Mouse (Mus musculus) ES-E14 (cell line): ENCODE measurements around the gene 1110002E22Rik.

Experiments used
- CHD2 ChIP-seq: IDR thresholded peaks from 2 replicates; pipeline ENCODE4 v1.6.1; 2014; ENCODE audit warnings: mild to moderate bottlenecking, low read depth, low read length, inconsistent platforms
- HCFC1 ChIP-seq: IDR thresholded peaks from 2 replicates; pipeline ENCODE4 v1.6.1; 2012; ENCODE audit warnings: low read length, inconsistent platforms, borderline replicate concordance; ENCODE audit not compliant: insufficient read depth

DNA sequence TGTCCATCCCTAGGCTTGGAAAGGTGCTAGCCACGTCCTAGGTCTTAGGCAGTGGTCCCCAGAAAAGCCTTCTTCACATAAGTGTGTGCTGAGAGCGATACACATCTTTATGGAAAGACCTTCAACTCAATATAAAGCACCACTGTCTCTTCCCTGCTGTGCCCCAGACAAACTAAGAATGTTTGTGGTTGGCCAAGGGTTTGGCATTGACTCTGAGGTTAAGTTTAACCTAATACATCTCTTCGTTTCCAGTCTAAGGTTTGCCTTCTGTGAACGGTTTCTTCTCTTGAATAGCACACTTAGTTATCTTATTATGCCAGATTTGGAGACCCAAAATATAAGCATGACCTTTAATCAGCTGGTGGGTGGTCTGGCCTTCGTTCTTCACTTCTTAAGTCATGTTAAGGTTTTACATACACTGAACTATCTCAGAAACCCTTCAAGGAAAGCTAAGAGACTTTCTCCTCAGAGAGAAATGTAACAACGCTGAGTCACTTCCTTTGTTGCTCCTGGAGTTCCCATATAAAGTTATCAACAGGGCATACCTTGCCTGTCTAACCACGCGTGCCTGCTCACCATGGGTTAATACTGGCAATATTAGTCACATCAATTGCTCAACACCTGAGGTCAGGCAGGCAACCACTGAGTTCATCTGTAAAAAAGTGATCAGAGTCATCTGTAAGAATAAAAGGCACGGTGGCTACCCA is 3.5 kb upstream of the 1110002E22Rik start:
- no peak for TF ChIP-seq CHD2
- TF ChIP-seq HCFC1, result no peak
